Mouse (Mus musculus) CH12.LX (cell line): ENCODE measurements at regions not wholly inside any gene's neighbourhood (a gene's known extent, or its start where the extent isn't known, plus 50 kb on each side); places are given as distances from the start of the nearest gene placed in this dataset.
"Not testable (repeated sequence)": the region's sequence is repeated elsewhere in the genome, so short reads cannot be mapped to it uniquely, and the experiment has no call there.

Experiments used
- DNase-seq: peaks from one replicate; pipeline ENCODE4 v3.0.0-alpha.2; 2013; ENCODE audit errors: extremely low read depth
- H3K27ac ChIP-seq: 2 replicates; pipeline ENCODE4 v1.5.1; 2012; ENCODE audit warnings: low read depth, mild to moderate bottlenecking, control low read depth, moderate library complexity; ENCODE audit not compliant: insufficient read depth
- H3K27me3 ChIP-seq: replicated peaks from 2 replicates; pipeline ENCODE3; 2012; ENCODE audit warnings: inconsistent platforms
- H3K36me3 ChIP-seq, 2 experiments: replicated peaks in 1 of 2; 2 replicates each; pipeline versions ENCODE3 to v1.6.1; 2012; ENCODE audit warnings: inconsistent platforms in 1 of 2, low read length in 1 of 2, mild to moderate bottlenecking in 1 of 2, mixed read lengths in 1 of 2, moderate library complexity in 1 of 2; ENCODE audit not compliant: control insufficient read depth in 1 of 2, insufficient read depth in 1 of 2
- H3K4me1 ChIP-seq, 2 experiments: 2 replicates each; pipeline ENCODE4 v1.6.1; 2012; ENCODE audit warnings: inconsistent platforms in 1 of 2, moderate library complexity in 1 of 2; ENCODE audit not compliant: insufficient read depth in 2 of 2, control insufficient read depth in 1 of 2
- H3K4me2 ChIP-seq: 2 replicates; pipeline ENCODE4 v1.6.1; 2012; ENCODE audit warnings: low read depth, mild to moderate bottlenecking, control low read depth; ENCODE audit not compliant: poor library complexity, insufficient read depth, severe bottlenecking
- H3K4me3 ChIP-seq, 3 experiments: fragments of 150-350 bp in 1 of 3; sonication (generic) in 1 of 3; replicated peaks in 1 of 3; 2 replicates each; pipeline versions ENCODE3 to v1.5.1; 2011 to 2012; ENCODE audit warnings: low read depth in 2 of 3, low read length in 2 of 3, mild to moderate bottlenecking in 2 of 3, moderate library complexity in 2 of 3, control low read depth in 1 of 3, improper control_type of control experiment in 1 of 3, inconsistent platforms in 1 of 3, mixed read lengths in 1 of 3; ENCODE audit not compliant: poor library complexity in 1 of 3
- H3K79me2 ChIP-seq: replicated peaks from 2 replicates; pipeline ENCODE4 v1.6.1; 2012; ENCODE audit warnings: mild to moderate bottlenecking, moderate library complexity; ENCODE audit not compliant: control insufficient read depth, poor library complexity, insufficient read depth, severe bottlenecking; ENCODE audit errors: extremely low read depth
- H3K9ac ChIP-seq: 2 replicates; pipeline ENCODE4 v1.6.1; 2012; ENCODE audit warnings: low read depth, mild to moderate bottlenecking, control low read depth, moderate library complexity; ENCODE audit not compliant: insufficient read depth
- H3K9me3 ChIP-seq: replicated peaks from 2 replicates; pipeline ENCODE3; 2012; ENCODE audit warnings: low read length, inconsistent platforms, mixed read lengths
- CHD2 ChIP-seq: IDR thresholded peaks from 2 replicates; pipeline ENCODE4 v1.6.1; 2011; ENCODE audit warnings: low read length, improper control_type of control experiment
- CTCF ChIP-seq, 2 experiments: IDR thresholded peaks in 1 of 2; conservative IDR thresholded peaks in 1 of 2; 2 replicates each; pipeline ENCODE4 v1.5.1; 2011 to 2012; ENCODE audit warnings: low read depth in 2 of 2, low read length in 2 of 2, improper control_type of control experiment in 1 of 2, inconsistent platforms in 1 of 2, mild to moderate bottlenecking in 1 of 2, moderate library complexity in 1 of 2
- EP300 ChIP-seq: IDR thresholded peaks from 2 replicates; pipeline ENCODE4 v1.6.1; 2011; ENCODE audit warnings: low read length, improper control_type of control experiment
- HCFC1 ChIP-seq: IDR thresholded peaks from 2 replicates; pipeline ENCODE4 v1.6.1; 2012; ENCODE audit warnings: low read depth, mild to moderate bottlenecking, inconsistent platforms, low read length, improper control_type of control experiment
- JUND ChIP-seq: conservative IDR thresholded peaks from 2 replicates; pipeline ENCODE4 v1.6.1; 2011; ENCODE audit warnings: low read depth, low read length, improper control_type of control experiment
- MAFK ChIP-seq: IDR thresholded peaks from 2 replicates; pipeline ENCODE4 v1.6.1; 2011; ENCODE audit warnings: low read length, improper control_type of control experiment; ENCODE audit not compliant: insufficient replicate concordance
- MAX ChIP-seq: IDR thresholded peaks from 2 replicates; pipeline ENCODE4 v1.6.1; 2011; ENCODE audit warnings: low read length, improper control_type of control experiment
- MEF2A ChIP-seq: IDR thresholded peaks from 2 replicates; pipeline ENCODE4 v1.6.1; 2014; ENCODE audit warnings: low read depth, mild to moderate bottlenecking, inconsistent platforms, low read length, improper control_type of control experiment, borderline replicate concordance
- NRF1 ChIP-seq: IDR thresholded peaks from 2 replicates; pipeline ENCODE4 v1.6.1; 2014; ENCODE audit warnings: low read depth, mild to moderate bottlenecking, inconsistent platforms, low read length, improper control_type of control experiment, moderate library complexity
- POLR2A ChIP-seq: IDR thresholded peaks from 2 replicates; pipeline ENCODE4 v1.6.1; 2011; ENCODE audit warnings: low read depth, mild to moderate bottlenecking, improper control_type of control experiment, low read length
- RAD21 ChIP-seq: IDR thresholded peaks from 2 replicates; pipeline ENCODE4 v1.6.1; 2011; ENCODE audit warnings: low read depth, mild to moderate bottlenecking, low read length, improper control_type of control experiment, moderate library complexity
- RCOR1 ChIP-seq: conservative IDR thresholded peaks from 2 replicates; pipeline ENCODE4 v1.6.1; 2012; ENCODE audit warnings: low read depth, mild to moderate bottlenecking, inconsistent platforms, low read length, improper control_type of control experiment
- SIN3A ChIP-seq: IDR thresholded peaks from 2 replicates; pipeline ENCODE4 v1.6.1; 2012; ENCODE audit warnings: low read length, improper control_type of control experiment, inconsistent platforms
- SMC3 ChIP-seq: IDR thresholded peaks from 2 replicates; pipeline ENCODE4 v1.6.1; 2011; ENCODE audit warnings: low read depth, low read length, improper control_type of control experiment
- UBTF ChIP-seq: IDR thresholded peaks from 2 replicates; pipeline ENCODE4 v1.6.1; 2012; ENCODE audit warnings: low read depth, mild to moderate bottlenecking, inconsistent platforms, low read length, improper control_type of control experiment, moderate library complexity
- USF1 ChIP-seq: IDR thresholded peaks from 2 replicates; pipeline ENCODE4 v1.6.1; 2014; ENCODE audit warnings: low read depth, mild to moderate bottlenecking, inconsistent platforms, low read length, improper control_type of control experiment
- USF2 ChIP-seq: conservative IDR thresholded peaks from 2 replicates; pipeline ENCODE4 v1.6.1; 2011; ENCODE audit warnings: low read depth, low read length, improper control_type of control experiment
- ZC3H11A ChIP-seq: IDR thresholded peaks from 2 replicates; pipeline ENCODE4 v1.6.1; 2012; ENCODE audit warnings: low read depth, mild to moderate bottlenecking, inconsistent platforms, low read length, improper control_type of control experiment
- ZMIZ1 ChIP-seq: IDR thresholded peaks from 2 replicates; pipeline ENCODE4 v1.6.1; 2012; ENCODE audit warnings: low read depth, mild to moderate bottlenecking, inconsistent platforms, low read length, improper control_type of control experiment
- dilution Hi-C: fragments of 300-500 bp; cut with MboI; formaldehyde crosslinking; loops from 2 replicates; pipeline ENCODE4 v1.14.3; 2020; ENCODE audit warnings: low sequenced_read_pairs; ENCODE audit not compliant: extremely low pct_unique_long_range_greater_than_20kb, extremely low pct_ligation_motif_present
- in situ Hi-C: fragments of 300-500 bp; cut with MboI; formaldehyde crosslinking; loops from 3 replicates; pipeline ENCODE4 v1.14.3; 2019; ENCODE audit warnings: low sequenced_read_pairs, low pct_ligation_motif_present, low pct_unique_long_range_greater_than_20kb, mixed read lengths

GRCm38 (mm10) chr16:56323828-56324227, 119.7 kb downstream of the Impg2 start:
- H3K27me3 ChIP-seq, H3K27ac ChIP-seq, H3K36me3 ChIP-seq, H3K79me2 ChIP-seq, H3K9me3 ChIP-seq, H3K4me1 ChIP-seq, H3K4me3 ChIP-seq, H3K4me2 ChIP-seq, DNase-seq, dilution Hi-C loops, in situ Hi-C loops, H3K9ac ChIP-seq: not testable (repeated sequence)

DNA sequence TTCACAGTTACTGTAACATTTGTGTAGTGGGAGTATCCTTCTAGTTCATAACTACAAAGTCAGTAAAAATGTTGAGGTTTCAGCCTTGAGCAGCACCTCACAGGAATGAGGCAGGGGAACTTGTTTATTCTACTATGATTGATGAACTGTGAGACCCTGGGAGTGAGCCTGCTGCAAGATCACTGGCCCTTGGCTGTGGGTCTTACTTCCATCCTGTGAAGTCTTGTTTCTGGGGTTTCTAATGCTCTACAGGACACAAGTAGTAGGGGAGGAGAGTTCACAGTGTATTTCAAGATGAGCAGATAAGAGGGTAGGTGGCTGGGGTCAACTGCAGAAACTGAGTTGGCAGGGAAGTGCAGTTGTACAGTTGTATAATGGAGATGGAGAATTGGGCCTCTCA, 128.3 kb upstream of the Abi3bp start:
- H3K79me2 ChIP-seq: no peaks in the 10 kb centered on the region
- TF ChIP-seq RAD21 (no peak), JUND (no peak), RCOR1 (no peak), CHD2 (no peak), SIN3A (no peak), MAFK (no peak), MAX (no peak), HCFC1 (no peak), SMC3 (no peak)
- in situ Hi-C loops: no loop called here
- no peak for DNase-seq
- no peaks in the 10 kb centered on the region for H3K9me3 ChIP-seq
- dilution Hi-C loops: no loop called here
- no peak overlapping the region for H3K9ac ChIP-seq
- H3K4me2 ChIP-seq: no peak overlapping the region
- H3K27ac ChIP-seq: no peak overlapping the region
- H3K27me3 ChIP-seq: no peaks in the 10 kb centered on the region
- no peaks in the 10 kb centered on the region for H3K36me3 ChIP-seq
- H3K4me1 ChIP-seq: no peaks in the 10 kb centered on the region
- no peak overlapping the region for H3K4me3 ChIP-seq

- no peak for DNase-seq
- H3K79me2 ChIP-seq: no peaks in the 10 kb centered on the region
- H3K36me3 ChIP-seq: no peaks in the 10 kb centered on the region
- dilution Hi-C loops: no loop called here
- in situ Hi-C loops: no loop called here
- no peaks in the 10 kb centered on the region for H3K4me1 ChIP-seq
- no peak overlapping the region for H3K27ac ChIP-seq
- no peak overlapping the region for H3K4me3 ChIP-seq
- no peaks in the 10 kb centered on the region for H3K9me3 ChIP-seq
- no peak overlapping the region for H3K9ac ChIP-seq
- no peak overlapping the region for H3K4me2 ChIP-seq
- TF ChIP-seq USF2: no peak
- TF ChIP-seq CHD2: no peak
- no peak for TF ChIP-seq SIN3A
- TF ChIP-seq SMC3: no peak
- no peak for TF ChIP-seq RAD21
- TF ChIP-seq MEF2A: no peak
- TF ChIP-seq USF1: no peak
- TF ChIP-seq POLR2A: no peak
- TF ChIP-seq CTCF (conservative IDR thresholded peaks at IDR 0.05 in 1 of 2, IDR thresholded peaks at IDR 0.05 in 1 of 2; ENCODE audit: low read depth in 2 of 2, low read length in 2 of 2): no peak
- TF ChIP-seq ZMIZ1: no peak
- no peak for TF ChIP-seq UBTF
- no peak for TF ChIP-seq EP300
- no peak for TF ChIP-seq ZC3H11A
- TF ChIP-seq NRF1: no peak
- H3K27me3 ChIP-seq: no peaks in the 10 kb centered on the region
These were observed 124.8 kb upstream of the Abi3bp start for GRCm38 (mm10) chr16:56352888-56353287.
